Mouse (Mus musculus) C2C12 (cell line): Measurements from ENCODE around the gene Galnt10. TPM values are rescaled to one million over a fixed set of nuclear protein-coding genes. Genes with fewer than 3 reads are reported as not detected.

ENCODE experiments used
- H3K27me3 ChIP-seq: one replicate; pipeline ENCODE4 v1.6.1; 2011; ENCODE audit not compliant: control insufficient read depth, insufficient read depth, insufficient read length
- H3K36me3 ChIP-seq: one replicate; pipeline ENCODE4 v1.6.1; 2011; ENCODE audit not compliant: control insufficient read depth, insufficient read depth
- H3K4me3 ChIP-seq: one replicate; pipeline ENCODE4 v1.5.1; 2011; ENCODE audit warnings: mild to moderate bottlenecking, control low read depth; ENCODE audit not compliant: poor library complexity, insufficient read depth, severe bottlenecking
- H3K79me2 ChIP-seq: one replicate; pipeline ENCODE4 v1.6.1; 2011; ENCODE audit not compliant: control insufficient read depth, insufficient read depth
- H3K79me3 ChIP-seq: one replicate; pipeline ENCODE4 v1.6.1; 2011; ENCODE audit warnings: low read depth, control low read depth
- H3ac ChIP-seq: one replicate; pipeline ENCODE3; 2011; ENCODE audit warnings: low read depth; ENCODE audit not compliant: control insufficient read depth, insufficient read length
- CEBPB ChIP-seq: IDR thresholded peaks from one replicate; pipeline ENCODE4 v1.6.1; 2011; ENCODE audit warnings: low read depth, mild to moderate bottlenecking, control low read depth, moderate library complexity
- CTCF ChIP-seq: IDR thresholded peaks from one replicate; pipeline ENCODE4 v1.5.1; 2011; ENCODE audit not compliant: control insufficient read depth, insufficient read depth, insufficient read length
- FOSL1 ChIP-seq: IDR thresholded peaks from one replicate; pipeline ENCODE4 v1.8.0; 2011; ENCODE audit warnings: mild to moderate bottlenecking, low read length; ENCODE audit not compliant: poor library complexity, insufficient read depth, severe bottlenecking
- MAX ChIP-seq: IDR thresholded peaks from one replicate; pipeline ENCODE4 v1.6.1; 2011; ENCODE audit warnings: mild to moderate bottlenecking, control low read depth
- MYOD1 ChIP-seq: IDR thresholded peaks from one replicate; pipeline ENCODE4 v1.6.1; 2011; ENCODE audit warnings: low read depth; ENCODE audit not compliant: control insufficient read depth, insufficient read length
- MYOG ChIP-seq: IDR thresholded peaks from one replicate; pipeline ENCODE4 v1.6.1; 2011; ENCODE audit not compliant: control insufficient read depth, insufficient read length; ENCODE audit errors: extremely low read depth
- USF1 ChIP-seq: IDR thresholded peaks from one replicate; pipeline ENCODE4 v1.6.1; 2011; ENCODE audit warnings: low read depth, mild to moderate bottlenecking, control low read depth, moderate library complexity
- polyA plus RNA-seq: library from polyadenylated mRNA; unstranded; fragments of >200 nt; fragmentation: generic; extraction: Trizol; gene quantifications from one replicate; pipeline ENCODE4 v1.2.1, GENCODE M21; 2012; ENCODE audit warnings: missing spikeins

The Galnt10 gene
- polyA plus RNA-seq, 1 experiment: 43.0 TPM

- no peaks in the 10 kb centered on the region for H3K36me3 ChIP-seq
- no peaks in the 10 kb centered on the region for H3K27me3 ChIP-seq
- no peak overlapping the region for H3ac ChIP-seq
- H3K4me3 ChIP-seq: no peak overlapping the region
- H3K79me2 ChIP-seq: no peaks in the 10 kb centered on the region
- no peaks in the 10 kb centered on the region for H3K79me3 ChIP-seq
- TF ChIP-seq MYOD1 (no peak), FOSL1 (no peak), CTCF (no peak), CEBPB (no peak), MAX (no peak), USF1 (no peak), MYOG (no peak)
Observed at GRCm38 (mm10) chr11:57627086-57627735, 18.0 kb upstream of the Galnt10 start.

- Histone ChIP-seq H3ac (no peak overlapping the region), H3K79me2 (no peaks in the 10 kb centered on the region), H3K4me3 (no peak overlapping the region), H3K79me3 (no peaks in the 10 kb centered on the region), H3K36me3 (no peaks in the 10 kb centered on the region), H3K27me3 (no peaks in the 10 kb centered on the region)
- TF ChIP-seq CEBPB (no peak), MAX (no peak), USF1 (no peak), CTCF (no peak), MYOG (no peak)
Observed at GRCm38 (mm10) chr11:57631805-57632485, 13.3 kb upstream of the Galnt10 start.

- Histone ChIP-seq H3K4me3 (no peak overlapping the region), H3ac (no peak overlapping the region), H3K27me3 (no peaks in the 10 kb centered on the region), H3K79me2 (no peaks in the 10 kb centered on the region), H3K36me3 (no peaks in the 10 kb centered on the region), H3K79me3 (no peaks in the 10 kb centered on the region)
- no peak for TF ChIP-seq MAX
- TF ChIP-seq CTCF: no peak
- no peak for TF ChIP-seq USF1
- no peak for TF ChIP-seq FOSL1
- no peak for TF ChIP-seq MYOG
- no peak for TF ChIP-seq CEBPB
- no peak for TF ChIP-seq MYOD1
Observed at GRCm38 (mm10) chr11:57633006-57633405, 12.2 kb upstream of the Galnt10 start.

GRCm38 (mm10) chr11:57633975-57634585 is 11.2 kb upstream of the Galnt10 start:
- H3K36me3 ChIP-seq: no peaks in the 10 kb centered on the region
- TF ChIP-seq MAX: no peak
- TF ChIP-seq USF1: no peak
- no peak for TF ChIP-seq CEBPB
- no peak for TF ChIP-seq MYOG
- no peak for TF ChIP-seq FOSL1
- no peak for TF ChIP-seq MYOD1
- no peak for TF ChIP-seq CTCF
- H3K27me3 ChIP-seq: no peaks in the 10 kb centered on the region
- H3K4me3 ChIP-seq: no peak overlapping the region
- no peaks in the 10 kb centered on the region for H3K79me3 ChIP-seq
- no peak overlapping the region for H3ac ChIP-seq
- no peaks in the 10 kb centered on the region for H3K79me2 ChIP-seq

GRCm38 (mm10) chr11:57635148-57635547 is 10.1 kb upstream of the Galnt10 start:
- Histone ChIP-seq H3K79me2 (no peaks in the 10 kb centered on the region), H3K27me3 (no peaks in the 10 kb centered on the region), H3K36me3 (no peaks in the 10 kb centered on the region), H3ac (no peak overlapping the region), H3K4me3 (no peak overlapping the region), H3K79me3 (no peaks in the 10 kb centered on the region)
- no peak for TF ChIP-seq MYOG
- TF ChIP-seq CTCF: no peak
- TF ChIP-seq FOSL1: no peak
- TF ChIP-seq MAX: no peak
- no peak for TF ChIP-seq USF1
- no peak for TF ChIP-seq MYOD1
- no peak for TF ChIP-seq CEBPB
